Mouse (Mus musculus) liver, embryonic 16.5 days (tissue): ENCODE results near the gene Fam81a. TPM values are rescaled to one million over a fixed set of nuclear protein-coding genes. Genes with fewer than 3 reads are reported as not detected.

Experiments
- ATAC-seq: fragments of 200-750 bp; cut with Nextera tagmentation; 2 replicates; pipeline ENCODE4 v1.8.0; 2017; ENCODE audit warnings: low read depth, mild to moderate bottlenecking, moderate number of reproducible peaks, moderate library complexity
- H3K27ac ChIP-seq: fragments of 300-500 bp; sonication (generic); 2 replicates; pipeline ENCODE4 v1.5.1; 2014; ENCODE audit warnings: mild to moderate bottlenecking, low read length
- H3K27me3 ChIP-seq: fragments of 300-500 bp; sonication (generic); 2 replicates; pipeline ENCODE4 v1.6.1; 2014; ENCODE audit warnings: low read depth, low read length, mixed read lengths; ENCODE audit not compliant: control insufficient read depth, insufficient read depth
- H3K36me3 ChIP-seq: fragments of 300-500 bp; sonication (generic); 2 replicates; pipeline ENCODE4 v1.6.1; 2014; ENCODE audit warnings: mild to moderate bottlenecking; ENCODE audit not compliant: control insufficient read depth, insufficient read depth
- H3K4me1 ChIP-seq: fragments of 300-500 bp; sonication (generic); 2 replicates; pipeline ENCODE4 v1.6.1; 2014; ENCODE audit warnings: low read depth, low read length, mixed read lengths; ENCODE audit not compliant: control insufficient read depth
- H3K4me2 ChIP-seq: fragments of 300-500 bp; sonication (generic); 2 replicates; pipeline ENCODE4 v1.6.1; 2014; ENCODE audit warnings: low read depth, low read length, mixed read lengths
- H3K4me3 ChIP-seq: fragments of 300-500 bp; sonication (generic); 2 replicates; pipeline ENCODE4 v1.5.1; 2014; ENCODE audit warnings: low read depth, mild to moderate bottlenecking, low read length
- H3K9ac ChIP-seq: fragments of 300-500 bp; sonication (generic); 2 replicates; pipeline ENCODE4 v1.6.1; 2014; ENCODE audit warnings: low read depth, low read length
- H3K9me3 ChIP-seq: fragments of 300-500 bp; sonication (generic); replicated peaks from 2 replicates; pipeline ENCODE4 v1.6.1; 2016; ENCODE audit warnings: low read length; ENCODE audit not compliant: control insufficient read depth
- WGBS: fragments of 180-500 bp; shearing (Covaris S2); extraction: QIAGEN DNeasy Blood & Tissue Kit; methylation state at CpG from one replicate; pipeline ENCODE4 v1.1.7; 2014; ENCODE audit not compliant: insufficient replicate concordance; 5-methylcytosine and 5-hydroxymethylcytosine counted together
- polyA plus RNA-seq: library from polyadenylated mRNA; unstranded; fragments of >200 nt; fragmentation: Nextera tagmentation; extraction: Ambion mirVana; gene quantifications from 2 replicates; pipeline ENCODE4 v1.2.1, GENCODE M21; 2015

Gene Fam81a
- 0.44 and 0.54 TPM in 2 replicates for polyA plus RNA-seq

- 50% methylated on average over 7 of the region's 7 CpGs for WGBS
- Histone ChIP-seq H3K4me1 (peaks cover 4% of the 10 kb centered on the region; the same call in 1 of the 2 replicates), H3K36me3 (no peaks in the 10 kb centered on the region), H3K27ac (no peak within 1 kb of the TSS), H3K4me3 (peak within 1 kb of the TSS; percentile 53), H3K9ac (no peak within 1 kb of the TSS), H3K4me2 (peak within 1 kb of the TSS; percentile 59), H3K27me3 (peaks cover 21% of the 10 kb centered on the region), H3K9me3 (no peaks in the 10 kb centered on the region)
- ATAC-seq: no peak
These were observed at the start of gene Fam81a for GRCm38 (mm10) chr9:70142460-70142859. Gene Fam81a, minus strand, starts transcription at chr9:70142560.

DNA sequence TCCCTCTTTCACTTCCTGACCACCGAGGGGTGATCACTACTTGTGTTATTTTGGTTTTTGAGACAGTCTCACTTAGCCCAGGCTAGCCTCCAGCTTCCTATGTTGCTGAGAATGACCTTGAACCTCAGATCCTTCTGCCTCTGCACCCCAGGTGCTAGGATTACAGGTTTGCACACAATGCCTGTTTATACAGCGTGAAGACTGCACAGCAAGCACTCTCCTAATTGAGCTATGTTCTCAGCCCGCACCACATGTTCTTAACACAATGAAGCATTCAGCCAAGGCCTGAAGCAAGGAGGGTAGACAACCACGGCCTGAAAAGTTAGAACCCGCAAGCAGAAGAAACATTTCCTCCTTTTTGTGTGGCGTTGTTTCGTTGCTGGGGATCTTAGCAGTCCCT, 40.3 kb upstream of the Fam81a start:
- WGBS: 37% methylated on average over 7 of the region's 7 CpGs
- H3K4me2 ChIP-seq: no peak overlapping the region
- ATAC-seq: no peak

DNA sequence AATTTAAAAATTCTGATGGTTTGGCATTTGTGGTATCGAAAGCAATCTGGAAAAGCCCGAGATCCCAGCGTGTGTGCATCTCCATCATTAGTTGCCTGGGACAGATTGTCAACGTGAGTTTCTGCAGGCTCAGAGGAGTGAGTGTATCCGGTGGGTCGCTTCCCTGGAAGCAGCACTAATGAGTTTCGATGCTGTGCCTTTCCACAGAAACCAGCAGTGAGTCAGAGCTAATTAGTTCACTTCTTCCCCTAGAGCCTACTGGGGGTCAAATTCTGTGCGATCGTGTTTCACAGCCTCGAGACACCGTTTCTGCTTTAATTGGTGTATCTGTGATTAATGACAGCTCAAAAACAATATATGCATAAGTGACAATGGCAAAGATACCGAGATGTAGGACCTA, 39.4 kb upstream of the Fam81a start:
- Histone ChIP-seq H3K27ac (no peak overlapping the region), H3K27me3 (no peaks in the 10 kb centered on the region), H3K4me1 (no peaks in the 10 kb centered on the region), H3K36me3 (no peaks in the 10 kb centered on the region), H3K4me2 (no peak overlapping the region), H3K9me3 (no peaks in the 10 kb centered on the region), H3K4me3 (no peak overlapping the region), H3K9ac (no peak overlapping the region)
- WGBS: 62% methylated on average over 12 of the region's 12 CpGs
- no peak for ATAC-seq

More for the DNA sequence above, 40.3 kb upstream of the Fam81a start:
- Histone ChIP-seq H3K27ac (no peak overlapping the region), H3K4me1 (no peaks in the 10 kb centered on the region), H3K9me3 (no peaks in the 10 kb centered on the region), H3K36me3 (no peaks in the 10 kb centered on the region), H3K4me3 (no peak overlapping the region), H3K9ac (no peak overlapping the region), H3K27me3 (no peaks in the 10 kb centered on the region)

GRCm38 (mm10) chr9:70176291-70176690, 33.9 kb upstream of the Fam81a start:
- Histone ChIP-seq H3K4me1 (no peaks in the 10 kb centered on the region), H3K9me3 (no peaks in the 10 kb centered on the region), H3K4me3 (no peak overlapping the region), H3K4me2 (no peak overlapping the region), H3K9ac (no peak overlapping the region), H3K27me3 (no peaks in the 10 kb centered on the region), H3K36me3 (no peaks in the 10 kb centered on the region), H3K27ac (no peak overlapping the region)
- ATAC-seq: no peak
- 41% methylated on average over 3 of the region's 3 CpGs for WGBS

DNA sequence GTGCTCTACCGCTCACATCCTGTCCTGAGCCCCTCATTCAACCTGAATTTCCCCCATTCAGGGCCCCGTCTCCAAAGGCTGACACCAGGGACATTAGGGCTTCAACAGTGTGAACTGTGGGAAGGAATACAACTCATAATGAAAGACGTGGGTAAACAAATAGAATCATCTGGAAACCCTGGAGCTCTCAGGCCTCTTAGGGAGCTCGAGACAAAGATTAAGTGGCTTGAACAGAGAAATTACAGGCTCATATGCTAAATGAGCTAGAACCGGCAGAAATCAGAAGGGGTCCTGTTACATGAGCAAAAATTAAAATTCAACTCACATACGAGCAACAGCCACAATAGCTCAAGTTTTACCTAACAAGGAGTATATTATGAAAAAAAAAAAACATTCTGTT, 32.5 kb upstream of the Fam81a start:
- Histone ChIP-seq H3K36me3 (no peaks in the 10 kb centered on the region), H3K27me3 (no peaks in the 10 kb centered on the region), H3K4me3 (no peak overlapping the region), H3K4me2 (no peak overlapping the region), H3K27ac (no peak overlapping the region), H3K9ac (no peak overlapping the region), H3K9me3 (no peaks in the 10 kb centered on the region), H3K4me1 (no peaks in the 10 kb centered on the region)
- ATAC-seq: no peak
- WGBS: 47% methylated on average over 6 of the region's 6 CpGs

- Histone ChIP-seq H3K4me3 (no peak overlapping the region), H3K4me2 (no peak overlapping the region), H3K36me3 (no peaks in the 10 kb centered on the region), H3K9ac (no peak overlapping the region), H3K4me1 (no peaks in the 10 kb centered on the region), H3K27ac (no peak overlapping the region), H3K9me3 (no peaks in the 10 kb centered on the region), H3K27me3 (no peaks in the 10 kb centered on the region)
- no peak for ATAC-seq
- 53% methylated on average over 4 of the region's 4 CpGs for WGBS
These were observed 32.0 kb upstream of the Fam81a start for GRCm38 (mm10) chr9:70174291-70174848.

GRCm38 (mm10) chr9:70168973-70169372, 26.6 kb upstream of the Fam81a start:
- no peak overlapping the region for H3K9ac ChIP-seq
- no peak overlapping the region for H3K4me3 ChIP-seq
- no peaks in the 10 kb centered on the region for H3K36me3 ChIP-seq
- no peaks in the 10 kb centered on the region for H3K4me1 ChIP-seq
- H3K27me3 ChIP-seq: no peaks in the 10 kb centered on the region
- H3K4me2 ChIP-seq: no peak overlapping the region
- no peaks in the 10 kb centered on the region for H3K9me3 ChIP-seq
- no peak overlapping the region for H3K27ac ChIP-seq
- no peak for ATAC-seq
- 68% methylated on average over 7 of the region's 7 CpGs for WGBS

DNA sequence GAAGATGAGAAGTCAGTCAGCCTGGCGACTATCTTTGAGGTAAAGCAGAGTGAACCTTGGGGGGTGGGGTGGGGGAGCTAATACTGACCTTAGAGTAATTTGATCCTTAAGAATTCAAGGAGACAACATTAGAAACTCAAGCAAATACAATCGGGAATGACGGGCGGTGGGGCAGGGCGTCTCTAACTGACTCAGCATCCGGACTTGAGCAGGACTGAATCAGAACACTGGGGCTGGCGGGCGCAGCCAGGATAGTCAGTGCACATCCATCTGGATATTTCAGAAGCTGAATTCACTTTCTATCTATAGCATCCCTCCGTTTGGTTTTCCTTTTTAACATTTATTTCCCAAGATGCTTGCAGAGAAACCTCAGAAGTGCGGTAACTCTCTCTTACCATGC, 17.7 kb upstream of the Fam81a start:
- Histone ChIP-seq H3K36me3 (no peaks in the 10 kb centered on the region), H3K27me3 (no peaks in the 10 kb centered on the region), H3K4me3 (no peak overlapping the region), H3K4me2 (no peak overlapping the region), H3K27ac (no peak overlapping the region), H3K9me3 (no peaks in the 10 kb centered on the region), H3K9ac (no peak overlapping the region), H3K4me1 (no peaks in the 10 kb centered on the region)
- no peak for ATAC-seq
- whole genome bisulfite sequencing: 70% methylated on average over 10 of the region's 10 CpGs

GRCm38 (mm10) chr9:70147618-70148017, 5.3 kb upstream of the Fam81a start:
- Histone ChIP-seq H3K4me2 (no peak overlapping the region), H3K4me1 (no peaks in the 10 kb centered on the region), H3K9ac (no peak overlapping the region), H3K9me3 (no peaks in the 10 kb centered on the region), H3K36me3 (no peaks in the 10 kb centered on the region), H3K27ac (no peak overlapping the region), H3K27me3 (peaks cover under 1% of the 10 kb centered on the region), H3K4me3 (no peak overlapping the region)
- 0 out of 2 replicates have a peak, but pooled peaks have one; percentile 11 for ATAC-seq
- 54% methylated on average over 3 of the region's 3 CpGs for WGBS
